Mouse (Mus musculus) liver, embryonic 16.5 days (tissue): ENCODE measurements around the gene Dst. TPM values are rescaled to one million over a fixed set of nuclear protein-coding genes. Genes with fewer than 3 reads are reported as not detected.

Source experiments
- ATAC-seq: fragments of 200-750 bp; cut with Nextera tagmentation; 2 replicates; pipeline ENCODE4 v1.8.0; 2017; ENCODE audit warnings: low read depth, mild to moderate bottlenecking, moderate number of reproducible peaks, moderate library complexity
- H3K27ac ChIP-seq: fragments of 300-500 bp; sonication (generic); 2 replicates; pipeline ENCODE4 v1.5.1; 2014; ENCODE audit warnings: mild to moderate bottlenecking, low read length
- H3K27me3 ChIP-seq: fragments of 300-500 bp; sonication (generic); 2 replicates; pipeline ENCODE4 v1.6.1; 2014; ENCODE audit warnings: low read depth, low read length, mixed read lengths; ENCODE audit not compliant: control insufficient read depth, insufficient read depth
- H3K36me3 ChIP-seq: fragments of 300-500 bp; sonication (generic); 2 replicates; pipeline ENCODE4 v1.6.1; 2014; ENCODE audit warnings: mild to moderate bottlenecking; ENCODE audit not compliant: control insufficient read depth, insufficient read depth
- H3K4me1 ChIP-seq: fragments of 300-500 bp; sonication (generic); 2 replicates; pipeline ENCODE4 v1.6.1; 2014; ENCODE audit warnings: low read depth, low read length, mixed read lengths; ENCODE audit not compliant: control insufficient read depth
- H3K4me2 ChIP-seq: fragments of 300-500 bp; sonication (generic); 2 replicates; pipeline ENCODE4 v1.6.1; 2014; ENCODE audit warnings: low read depth, low read length, mixed read lengths
- H3K4me3 ChIP-seq: fragments of 300-500 bp; sonication (generic); 2 replicates; pipeline ENCODE4 v1.5.1; 2014; ENCODE audit warnings: low read depth, mild to moderate bottlenecking, low read length
- H3K9ac ChIP-seq: fragments of 300-500 bp; sonication (generic); 2 replicates; pipeline ENCODE4 v1.6.1; 2014; ENCODE audit warnings: low read depth, low read length
- H3K9me3 ChIP-seq: fragments of 300-500 bp; sonication (generic); replicated peaks from 2 replicates; pipeline ENCODE4 v1.6.1; 2016; ENCODE audit warnings: low read length; ENCODE audit not compliant: control insufficient read depth
- WGBS: fragments of 180-500 bp; shearing (Covaris S2); extraction: QIAGEN DNeasy Blood & Tissue Kit; methylation state at CpG from one replicate; pipeline ENCODE4 v1.1.7; 2014; ENCODE audit not compliant: insufficient replicate concordance; 5-methylcytosine and 5-hydroxymethylcytosine counted together
- polyA plus RNA-seq: library from polyadenylated mRNA; unstranded; fragments of >200 nt; fragmentation: Nextera tagmentation; extraction: Ambion mirVana; gene quantifications from 2 replicates; pipeline ENCODE4 v1.2.1, GENCODE M21; 2015

The Dst gene
- polyA plus RNA-seq, 1 experiment from 2014 or later: 8.0 TPM

DNA sequence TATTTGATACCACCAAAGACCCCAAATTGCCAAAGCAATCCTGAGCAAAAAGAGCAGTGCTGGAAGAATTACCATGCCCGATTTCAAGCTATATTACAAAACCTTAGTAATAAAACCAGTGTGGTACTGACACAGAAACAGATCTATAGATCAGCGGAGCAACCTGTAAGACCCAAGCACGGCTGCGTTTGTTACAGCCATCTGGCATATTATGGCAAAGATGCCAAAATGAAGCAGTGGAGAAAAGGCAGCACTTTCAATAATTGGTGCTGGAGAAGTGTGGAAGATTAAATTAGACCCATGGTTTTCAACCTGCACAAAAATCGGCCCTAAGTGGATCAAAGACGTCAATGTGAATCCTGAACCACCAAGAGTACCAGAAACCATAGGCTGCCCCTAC is 47.6 kb downstream of the Dst start:
- no peaks in the 10 kb centered on the region for H3K27me3 ChIP-seq
- H3K4me2 ChIP-seq: no peak overlapping the region
- 63% methylated on average over 6 of the region's 6 CpGs for WGBS
- no peaks in the 10 kb centered on the region for H3K4me1 ChIP-seq
- no peak overlapping the region for H3K9ac ChIP-seq
- no peak for ATAC-seq
- H3K4me3 ChIP-seq: no peak overlapping the region
- H3K27ac ChIP-seq: no peak overlapping the region
- H3K9me3 ChIP-seq: no peaks in the 10 kb centered on the region
- no peaks in the 10 kb centered on the region for H3K36me3 ChIP-seq

DNA sequence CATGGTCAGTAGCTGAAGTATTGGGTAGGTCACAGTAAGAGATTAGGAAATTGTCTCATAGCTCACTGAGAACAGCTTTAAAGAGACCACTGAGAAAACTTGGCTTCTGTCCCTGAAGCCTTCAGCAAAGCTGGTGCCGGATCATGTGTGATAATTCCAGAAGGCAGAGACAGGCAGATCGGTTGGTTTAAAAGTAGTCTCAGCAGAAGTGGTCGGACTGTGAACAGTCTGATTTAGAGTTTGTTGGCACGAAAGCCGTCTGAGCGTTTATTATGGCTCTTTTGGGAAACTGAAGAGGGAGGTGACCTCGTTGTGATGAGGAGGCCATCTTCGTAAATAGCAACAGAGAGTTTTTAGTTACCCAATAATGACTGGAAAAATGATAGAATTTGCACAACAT is 52.4 kb downstream of the Dst start:
- Histone ChIP-seq H3K9ac (no peak overlapping the region), H3K36me3 (no peaks in the 10 kb centered on the region), H3K4me1 (no peaks in the 10 kb centered on the region), H3K27me3 (no peaks in the 10 kb centered on the region), H3K9me3 (no peaks in the 10 kb centered on the region), H3K4me3 (no peak overlapping the region), H3K4me2 (no peak overlapping the region), H3K27ac (no peak overlapping the region)
- WGBS: 65% methylated on average over 8 of the region's 8 CpGs
- no peak for ATAC-seq

DNA sequence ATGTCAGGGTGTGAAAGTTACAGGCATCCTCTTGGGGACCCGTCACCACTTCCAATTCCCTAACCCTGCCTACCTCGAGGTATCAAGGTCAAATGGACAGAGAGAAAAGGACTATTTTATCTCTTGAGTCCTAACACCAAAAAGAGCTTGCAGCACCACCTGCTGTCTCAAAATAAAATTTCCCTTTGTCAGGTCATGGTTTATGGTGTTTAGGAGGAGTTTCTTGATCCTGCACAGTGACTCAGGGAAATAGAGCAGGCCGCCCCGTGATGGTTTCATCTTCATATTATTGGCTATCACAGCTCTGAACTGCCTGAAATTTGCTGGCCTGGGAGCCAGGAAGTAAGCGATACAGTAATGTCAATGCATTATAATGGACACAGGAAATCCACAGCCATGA is 56.6 kb downstream of the Dst start:
- ATAC-seq: no peak
- WGBS: 26% methylated on average over 5 of the region's 5 CpGs
- Histone ChIP-seq H3K9ac (no peak overlapping the region), H3K27me3 (no peaks in the 10 kb centered on the region), H3K27ac (no peak overlapping the region), H3K4me3 (no peak overlapping the region), H3K4me2 (no peak overlapping the region), H3K9me3 (no peaks in the 10 kb centered on the region), H3K4me1 (no peaks in the 10 kb centered on the region), H3K36me3 (no peaks in the 10 kb centered on the region)

DNA sequence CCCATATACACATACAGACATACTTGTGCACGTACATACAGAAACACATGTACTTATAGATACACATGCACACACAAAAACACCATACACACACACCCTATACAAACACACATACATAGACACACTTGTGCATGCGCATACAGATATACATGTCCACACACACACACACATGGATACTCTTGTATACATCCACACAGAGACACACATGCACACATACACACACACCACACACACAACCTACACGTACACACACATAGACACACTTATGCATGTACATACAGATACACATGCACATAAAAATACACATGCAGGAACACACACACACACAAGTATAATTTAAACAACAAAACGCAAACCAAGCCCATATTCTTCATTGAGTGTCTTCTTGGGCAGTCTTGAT is 57.8 kb downstream of the Dst start:
- 60% methylated on average over 4 of the region's 4 CpGs for WGBS
- H3K36me3 ChIP-seq: no peaks in the 10 kb centered on the region
- H3K4me3 ChIP-seq: no peak overlapping the region
- H3K9me3 ChIP-seq: no peaks in the 10 kb centered on the region
- ATAC-seq: no peak
- no peaks in the 10 kb centered on the region for H3K4me1 ChIP-seq
- H3K4me2 ChIP-seq: no peak overlapping the region
- no peak overlapping the region for H3K9ac ChIP-seq
- H3K27me3 ChIP-seq: no peaks in the 10 kb centered on the region
- H3K27ac ChIP-seq: no peak overlapping the region

DNA sequence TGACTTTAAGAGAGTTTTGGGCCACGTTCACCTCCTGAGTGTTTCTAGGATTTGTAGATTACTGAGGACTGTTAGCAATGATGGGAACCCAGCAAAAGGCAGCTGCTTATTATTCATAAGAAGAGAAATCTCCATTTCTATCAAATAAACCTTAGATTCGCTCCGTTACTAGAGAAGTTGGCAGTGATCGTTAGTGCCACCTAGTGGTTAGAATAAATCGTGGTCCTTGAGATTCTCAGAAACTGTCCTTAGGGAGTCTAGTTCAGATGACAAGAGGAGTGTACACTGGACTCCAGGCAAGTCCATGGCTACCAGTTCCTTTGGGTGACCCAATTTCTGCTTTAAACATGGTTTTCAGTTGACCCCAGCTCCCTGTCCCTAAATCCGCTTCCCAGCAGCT is 58.3 kb downstream of the Dst start:
- Histone ChIP-seq H3K4me2 (no peak overlapping the region), H3K36me3 (no peaks in the 10 kb centered on the region), H3K4me1 (no peaks in the 10 kb centered on the region), H3K9me3 (no peaks in the 10 kb centered on the region), H3K4me3 (no peak overlapping the region), H3K27me3 (no peaks in the 10 kb centered on the region), H3K9ac (no peak overlapping the region), H3K27ac (no peak overlapping the region)
- 29% methylated on average over 6 of the region's 6 CpGs for WGBS
- no peak for ATAC-seq

DNA sequence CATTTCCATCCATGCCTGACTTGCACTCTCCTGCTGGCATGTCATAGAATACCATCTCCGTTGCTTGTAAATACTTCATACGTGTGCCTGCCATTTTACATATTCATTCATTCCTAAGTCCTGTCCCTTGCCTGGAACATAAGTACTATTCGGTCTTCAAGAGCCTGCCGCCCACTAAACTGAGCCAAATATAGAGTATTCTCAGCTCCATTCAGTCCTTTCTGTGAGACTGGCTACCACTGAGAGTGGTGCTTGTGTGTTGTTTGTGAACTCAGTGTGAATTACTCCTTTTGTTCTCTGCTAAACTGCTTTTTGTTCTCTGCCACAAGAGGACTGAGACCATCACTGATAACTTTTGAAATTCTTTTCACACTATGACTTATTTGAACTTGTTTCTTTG is 59.2 kb downstream of the Dst start:
- Histone ChIP-seq H3K27me3 (no peaks in the 10 kb centered on the region), H3K4me3 (no peak overlapping the region), H3K9ac (no peak overlapping the region), H3K9me3 (no peaks in the 10 kb centered on the region), H3K4me2 (no peak overlapping the region), H3K4me1 (no peaks in the 10 kb centered on the region), H3K36me3 (no peaks in the 10 kb centered on the region), H3K27ac (no peak overlapping the region)
- WGBS: 67% methylated on average over 4 of the region's 4 CpGs
- ATAC-seq: no peak

DNA sequence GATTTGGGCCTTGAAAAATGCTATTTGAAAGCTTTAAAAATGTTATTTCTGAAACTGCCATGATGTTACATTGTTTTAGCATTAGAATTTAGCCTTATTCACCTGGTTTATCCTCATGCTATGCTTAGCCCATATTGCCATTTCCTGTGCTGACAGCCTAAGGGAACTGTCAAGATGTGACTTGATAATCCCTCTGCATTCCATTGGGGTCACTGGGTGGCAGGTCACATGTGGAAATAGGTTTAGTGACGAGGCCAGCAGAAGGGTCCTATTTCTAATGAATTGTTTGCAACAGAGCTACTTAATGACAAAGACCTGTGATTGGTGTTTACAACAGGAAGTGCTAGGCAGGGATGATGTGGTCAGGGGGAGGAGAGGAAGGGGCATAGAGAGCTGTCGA is 61.9 kb downstream of the Dst start:
- no peaks in the 10 kb centered on the region for H3K36me3 ChIP-seq
- H3K4me1 ChIP-seq: no peaks in the 10 kb centered on the region
- H3K27ac ChIP-seq: no peak overlapping the region
- no peak overlapping the region for H3K9ac ChIP-seq
- no peaks in the 10 kb centered on the region for H3K9me3 ChIP-seq
- ATAC-seq: no peak
- no peak overlapping the region for H3K4me3 ChIP-seq
- H3K4me2 ChIP-seq: no peak overlapping the region
- WGBS: 38% methylated on average over 2 of the region's 2 CpGs
- no peaks in the 10 kb centered on the region for H3K27me3 ChIP-seq

DNA sequence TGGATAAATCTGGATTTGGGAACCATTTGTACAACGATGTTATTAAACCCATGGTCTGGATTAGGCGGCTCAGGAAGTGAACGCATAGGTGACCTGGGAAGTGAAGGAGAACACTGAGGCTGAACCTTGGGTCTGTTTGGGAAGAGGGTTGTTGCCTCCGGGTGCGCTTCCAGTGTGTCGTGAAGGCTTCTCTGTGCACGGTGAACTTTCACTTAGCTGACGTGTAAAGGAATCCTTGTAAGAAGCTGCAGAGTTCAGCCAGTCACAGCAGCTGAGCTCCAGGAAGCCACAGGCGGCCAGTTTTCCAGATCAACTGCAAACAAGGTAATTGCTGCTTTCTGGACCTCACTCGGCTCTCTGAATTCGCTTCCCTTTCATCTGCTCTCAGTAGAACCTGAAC is 66.4 kb downstream of the Dst start:
- no peaks in the 10 kb centered on the region for H3K4me1 ChIP-seq
- no peak overlapping the region for H3K9ac ChIP-seq
- no peaks in the 10 kb centered on the region for H3K36me3 ChIP-seq
- no peak overlapping the region for H3K4me2 ChIP-seq
- WGBS: 72% methylated on average over 11 of the region's 11 CpGs
- H3K27ac ChIP-seq: no peak overlapping the region
- ATAC-seq: no peak
- H3K27me3 ChIP-seq: no peaks in the 10 kb centered on the region
- H3K9me3 ChIP-seq: no peaks in the 10 kb centered on the region
- no peak overlapping the region for H3K4me3 ChIP-seq

DNA sequence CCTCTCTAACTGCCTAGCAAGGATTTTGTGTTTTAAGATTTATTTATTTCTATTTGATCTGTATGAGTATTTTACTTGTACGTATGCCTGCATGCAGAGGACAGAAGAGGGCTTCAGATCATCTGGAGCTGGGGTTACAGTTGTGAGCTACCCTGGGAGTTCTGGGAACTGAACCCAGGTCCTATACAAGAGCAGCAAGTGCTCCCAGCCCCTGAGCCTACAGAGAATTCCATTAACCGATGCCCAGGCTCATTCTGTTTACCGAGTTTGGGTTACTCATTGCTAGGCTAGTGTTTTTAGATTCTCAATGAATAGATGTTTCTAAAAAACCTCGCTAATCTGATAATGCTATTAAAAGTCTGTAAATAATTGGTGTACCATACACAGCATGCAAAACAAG is 67.3 kb downstream of the Dst start:
- H3K4me3 ChIP-seq: no peak overlapping the region
- no peaks in the 10 kb centered on the region for H3K27me3 ChIP-seq
- no peak overlapping the region for H3K9ac ChIP-seq
- H3K4me1 ChIP-seq: no peaks in the 10 kb centered on the region
- no peaks in the 10 kb centered on the region for H3K36me3 ChIP-seq
- no peaks in the 10 kb centered on the region for H3K9me3 ChIP-seq
- ATAC-seq: no peak
- no peak overlapping the region for H3K4me2 ChIP-seq
- H3K27ac ChIP-seq: no peak overlapping the region
- 63% methylated on average over 4 of the region's 4 CpGs for WGBS

DNA sequence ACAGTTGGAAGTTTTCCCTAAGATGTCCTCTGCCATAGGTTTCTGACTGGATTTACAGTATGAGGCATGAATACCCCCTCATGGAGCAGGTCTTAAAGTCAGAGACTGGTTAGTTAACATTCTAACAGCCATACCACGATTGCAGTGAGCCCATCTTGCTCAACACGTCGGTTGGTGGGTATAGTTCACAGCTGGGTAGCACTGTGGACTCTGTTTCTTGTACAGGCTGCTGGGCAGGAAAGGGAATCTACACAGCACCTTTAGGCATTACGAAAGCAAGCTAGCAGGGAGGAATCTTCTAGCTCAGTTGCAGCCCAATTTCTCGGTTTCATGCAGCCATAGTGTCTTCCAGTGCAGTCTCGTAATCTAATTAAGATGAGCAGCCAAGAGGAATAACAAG is 69.8 kb downstream of the Dst start:
- no peaks in the 10 kb centered on the region for H3K4me1 ChIP-seq
- no peak overlapping the region for H3K27ac ChIP-seq
- H3K9ac ChIP-seq: no peak overlapping the region
- no peak for ATAC-seq
- H3K4me2 ChIP-seq: no peak overlapping the region
- H3K9me3 ChIP-seq: no peaks in the 10 kb centered on the region
- no peaks in the 10 kb centered on the region for H3K27me3 ChIP-seq
- WGBS: 56% methylated on average over 6 of the region's 6 CpGs
- no peak overlapping the region for H3K4me3 ChIP-seq
- H3K36me3 ChIP-seq: no peaks in the 10 kb centered on the region
